Mouse (Mus musculus) kidney, adult 11 months (tissue): ENCODE data around the gene Sdk2.

Source experiments
- DNase-seq: peaks from one replicate; pipeline ENCODE4 v3.0.0; 2022

The Sdk2 gene

GRCm38 (mm10) chr11:114066951-114067762 lies at the start of gene Sdk2:
Gene Sdk2 (minus strand): TSS chr11:114067046.
- no peak for DNase-seq

GRCm38 (mm10) chr11:114115077-114115476 lies 48.2 kb upstream of the Sdk2 start:
- DNase-seq: no peak

DNA sequence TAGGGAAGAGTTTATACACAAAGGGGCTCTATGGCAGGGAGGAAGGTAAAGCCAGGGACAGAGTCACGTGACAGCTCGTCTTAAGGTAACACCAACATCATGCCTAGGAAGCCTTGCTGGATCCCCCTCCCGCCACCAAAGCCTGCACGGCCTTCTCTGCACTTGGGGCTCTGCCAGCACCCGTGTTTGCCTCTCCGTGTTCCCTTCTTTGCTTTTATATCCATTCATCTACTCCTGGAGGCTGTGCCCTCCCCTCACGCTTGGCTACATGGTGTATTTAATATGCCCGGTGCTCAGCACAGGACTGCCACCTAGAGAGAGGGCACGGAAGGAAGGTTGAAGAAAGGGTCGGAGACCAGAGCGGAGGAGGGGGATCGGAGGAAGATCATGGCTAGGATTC lies 47.8 kb upstream of the Sdk2 start:
- DNase-seq: no peak

DNA sequence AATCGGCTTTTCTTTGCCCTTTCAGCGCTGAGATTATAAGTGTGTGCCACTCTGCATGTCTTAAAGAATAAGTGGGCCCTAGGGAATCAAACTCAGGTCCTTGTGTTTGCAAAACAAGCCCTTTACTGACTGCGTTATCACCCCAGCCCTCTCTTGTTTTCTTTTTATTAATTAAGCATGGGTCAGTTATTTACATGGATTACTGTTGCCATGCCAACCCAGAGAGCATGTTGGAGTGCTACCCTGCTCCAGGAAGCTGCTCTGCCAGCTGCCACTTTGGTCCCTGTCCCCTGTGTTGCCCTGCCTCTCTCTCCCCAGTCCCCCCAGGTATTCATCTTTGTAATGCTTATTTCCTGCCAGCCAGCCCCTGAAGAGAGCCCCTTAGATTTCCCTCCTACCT lies 44.0 kb upstream of the Sdk2 start:
- DNase-seq: no peak

- DNase-seq: no peak
These were observed 26.8 kb upstream of the Sdk2 start for GRCm38 (mm10) chr11:114093636-114094035.

DNA sequence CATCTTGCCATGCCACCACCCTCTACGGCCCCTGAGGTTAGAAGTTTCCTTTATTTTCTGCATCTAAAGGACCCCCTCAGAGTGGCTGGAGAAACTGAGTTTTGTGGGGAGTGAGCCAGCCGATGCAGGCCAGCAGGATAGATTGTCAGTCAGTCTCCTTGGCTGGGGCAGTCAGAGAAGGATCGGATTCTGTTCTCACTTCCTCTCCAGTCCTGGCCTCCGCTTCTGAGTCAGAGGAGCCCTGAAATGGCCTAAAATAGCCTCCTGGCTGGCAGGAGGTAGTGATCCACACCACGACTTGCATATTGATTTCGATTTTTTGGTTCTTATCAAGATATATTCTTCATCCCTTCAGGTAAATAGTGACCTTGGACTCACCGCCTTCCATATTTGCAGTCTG lies 26.3 kb upstream of the Sdk2 start:
- no peak for DNase-seq

GRCm38 (mm10) chr11:114080606-114081005 lies 13.8 kb upstream of the Sdk2 start:
- DNase-seq: no peak

DNA sequence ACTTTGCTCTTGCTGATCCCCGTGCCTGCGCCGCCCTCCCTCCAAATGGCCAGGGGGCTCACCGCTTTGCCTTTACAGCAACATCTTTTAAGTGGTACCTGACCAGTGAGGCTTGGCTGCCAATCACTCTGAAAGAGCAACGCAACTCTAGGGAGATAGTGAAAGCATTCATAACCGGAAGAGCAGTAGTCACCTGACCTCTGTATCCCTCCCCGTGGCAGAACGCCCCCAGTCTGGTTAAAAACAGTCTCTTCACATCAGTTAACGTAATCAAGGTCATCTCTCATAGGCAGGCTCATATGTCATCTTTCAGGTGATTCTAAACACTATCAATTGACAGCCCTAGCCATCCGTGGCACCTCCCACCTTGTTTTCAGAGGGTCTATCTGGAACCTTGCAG lies 5.8 kb upstream of the Sdk2 start:
- no peak for DNase-seq

DNA sequence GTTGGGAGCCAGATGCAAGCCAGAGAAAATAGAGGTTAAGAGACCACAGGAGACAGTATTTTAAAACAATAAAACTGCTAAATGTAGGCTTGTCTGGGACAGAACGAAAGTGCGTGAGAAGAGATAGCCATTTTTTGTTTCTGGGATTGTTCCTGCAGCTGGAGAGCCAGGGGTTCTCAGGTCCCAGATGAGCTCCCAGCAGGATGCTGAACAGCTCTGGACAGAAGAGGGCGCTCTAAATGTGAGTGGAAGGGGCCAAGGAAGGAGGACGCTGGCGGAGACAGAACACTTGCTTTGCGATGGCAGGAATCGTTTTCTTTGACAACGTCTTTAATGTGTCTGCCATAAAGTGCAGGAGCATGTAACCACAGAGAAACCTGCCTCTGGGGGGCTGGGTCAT lies 5.2 kb upstream of the Sdk2 start:
- no peak for DNase-seq

- DNase-seq: no peak
These were observed 4.0 kb upstream of the Sdk2 start for GRCm38 (mm10) chr11:114070881-114071280.

DNA sequence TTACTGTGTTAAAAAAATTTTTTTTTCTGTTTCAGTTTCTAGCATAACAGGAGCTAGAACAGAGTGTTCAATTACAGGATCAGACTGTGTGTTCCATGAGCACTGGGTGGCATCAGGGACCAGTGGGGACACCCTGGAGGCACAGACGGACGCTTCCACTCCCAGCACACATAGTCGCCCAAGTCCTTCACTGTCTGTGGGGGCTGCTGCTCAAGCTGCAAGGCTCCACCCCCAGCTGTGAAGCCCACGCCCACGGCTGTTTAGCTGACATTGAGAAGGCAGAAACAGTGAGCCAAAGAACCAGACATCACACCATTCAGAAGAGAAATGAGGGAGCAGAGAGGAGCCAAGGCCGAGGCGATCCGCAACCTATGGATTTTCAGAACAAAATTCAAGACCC lies 3.3 kb upstream of the Sdk2 start:
- DNase-seq: no peak

DNA sequence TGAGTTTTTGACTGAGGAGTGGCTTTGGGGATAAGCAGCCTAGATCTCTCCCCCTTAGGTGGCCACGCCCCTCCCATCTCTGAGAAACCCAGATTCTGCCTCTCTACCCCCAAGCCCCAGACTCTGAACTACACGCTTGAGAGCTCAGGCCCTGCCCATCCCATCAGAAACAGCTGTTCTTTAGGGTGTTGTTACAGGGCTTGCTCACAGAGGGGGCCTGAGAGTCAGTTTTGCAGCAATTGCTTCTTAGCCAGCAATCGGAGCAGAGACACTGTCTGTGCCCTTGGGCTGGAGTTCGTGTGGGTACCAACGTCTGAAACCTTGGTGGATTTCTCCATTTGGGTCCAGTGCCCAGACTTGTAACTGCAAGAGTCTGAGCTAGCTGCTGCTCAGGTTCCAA lies 1.5 kb upstream of the Sdk2 start:
- DNase-seq: no peak

DNA sequence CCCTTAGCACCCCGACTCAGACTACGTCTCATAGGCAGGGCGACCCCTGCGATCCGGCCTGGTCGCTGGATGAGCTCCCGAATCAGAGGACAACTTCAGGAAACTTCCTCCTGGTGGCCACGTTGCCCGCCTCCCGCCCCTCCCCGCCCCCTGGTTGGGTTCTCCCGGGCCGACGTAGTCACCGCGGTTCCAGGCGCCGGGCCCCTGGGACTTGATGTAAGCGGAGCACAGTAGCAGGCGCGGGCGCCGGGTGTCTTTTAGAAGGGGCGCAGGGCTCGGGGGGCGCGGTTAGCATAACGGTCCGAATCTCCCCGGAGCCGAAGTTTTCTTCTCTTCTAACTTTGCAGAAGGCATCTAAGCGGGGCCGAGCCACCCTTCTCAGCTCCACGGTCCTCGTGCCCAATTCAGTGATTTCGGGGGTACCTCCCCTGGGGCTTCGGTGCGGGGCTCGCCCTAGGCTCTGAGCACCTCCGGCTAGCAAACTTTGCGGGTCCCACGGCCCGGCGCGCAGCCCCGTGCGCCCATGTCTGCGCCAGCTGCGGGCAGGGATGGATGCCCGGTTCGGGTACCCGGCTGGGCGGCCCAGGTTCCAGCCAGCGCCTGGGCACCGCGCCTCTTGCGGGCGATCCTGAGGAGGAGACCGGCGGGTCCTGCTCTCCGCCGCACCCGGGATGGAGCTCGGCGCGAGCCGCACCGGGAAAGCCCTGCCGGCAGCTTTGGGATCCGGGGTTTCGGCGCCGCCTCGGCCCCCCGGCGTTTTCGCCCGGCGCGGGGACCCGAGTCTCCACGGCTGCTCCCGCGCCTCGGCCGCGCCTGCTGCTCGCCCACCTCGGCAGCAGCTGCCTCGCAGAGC lies 522 bp downstream of the Sdk2 start:
- DNase-seq: no peak

GRCm38 (mm10) chr11:114065596-114065995 lies 1.2 kb downstream of the Sdk2 start:
- no peak for DNase-seq

DNA sequence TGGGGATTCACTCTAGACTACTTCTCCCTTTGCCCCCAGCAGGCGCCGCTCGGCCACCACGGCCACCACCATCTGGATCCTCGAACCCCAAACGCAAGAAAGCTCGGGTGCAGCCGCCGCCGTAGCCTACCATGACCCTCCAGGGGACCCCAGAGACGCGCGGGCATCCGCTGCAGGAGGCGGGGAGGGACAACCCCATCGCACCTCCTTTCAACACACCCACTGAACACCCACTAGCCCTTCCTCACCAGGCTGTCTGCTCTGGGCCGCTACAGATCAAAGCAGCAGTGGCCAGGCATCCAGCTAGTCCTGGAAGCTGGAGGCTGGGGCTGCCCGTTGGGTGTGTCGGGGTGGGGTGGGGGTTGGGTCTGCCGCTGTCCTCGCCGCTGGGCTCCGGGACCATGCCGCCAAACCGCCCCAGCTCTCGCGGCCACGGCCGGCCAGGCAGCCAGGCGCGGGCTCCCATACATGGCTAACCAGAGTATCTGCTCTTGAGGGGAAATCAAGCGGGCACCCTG lies 1.9 kb downstream of the Sdk2 start:
- no peak for DNase-seq

GRCm38 (mm10) chr11:114061946-114062345 lies 4.9 kb downstream of the Sdk2 start:
- DNase-seq: no peak

DNA sequence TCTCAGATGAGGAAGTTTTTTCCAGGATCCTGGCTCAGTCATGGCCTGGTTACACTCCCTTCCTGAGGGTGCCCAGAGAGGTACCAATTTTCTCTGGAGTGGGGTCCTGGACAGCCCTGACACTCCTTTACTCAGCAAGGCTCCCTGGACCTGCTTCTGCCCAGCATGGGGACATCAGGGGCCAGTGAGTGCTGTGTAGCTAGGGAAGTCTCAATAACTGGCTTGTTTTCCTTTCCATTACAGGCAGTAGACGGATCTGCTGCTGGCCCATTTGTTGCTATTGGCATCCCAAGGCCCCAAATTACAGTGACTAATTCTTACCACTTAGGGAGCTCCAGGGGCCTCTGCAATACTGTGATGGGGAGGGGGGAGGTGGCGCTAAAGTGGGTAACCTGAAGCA lies 5.6 kb downstream of the Sdk2 start:
- DNase-seq: no peak

GRCm38 (mm10) chr11:114056351-114056750 lies 10.5 kb downstream of the Sdk2 start:
- no peak for DNase-seq

GRCm38 (mm10) chr11:114054581-114055315 lies 12.1 kb downstream of the Sdk2 start:
- DNase-seq: no peak

GRCm38 (mm10) chr11:114051361-114051760 lies 15.5 kb downstream of the Sdk2 start:
- DNase-seq: no peak

DNA sequence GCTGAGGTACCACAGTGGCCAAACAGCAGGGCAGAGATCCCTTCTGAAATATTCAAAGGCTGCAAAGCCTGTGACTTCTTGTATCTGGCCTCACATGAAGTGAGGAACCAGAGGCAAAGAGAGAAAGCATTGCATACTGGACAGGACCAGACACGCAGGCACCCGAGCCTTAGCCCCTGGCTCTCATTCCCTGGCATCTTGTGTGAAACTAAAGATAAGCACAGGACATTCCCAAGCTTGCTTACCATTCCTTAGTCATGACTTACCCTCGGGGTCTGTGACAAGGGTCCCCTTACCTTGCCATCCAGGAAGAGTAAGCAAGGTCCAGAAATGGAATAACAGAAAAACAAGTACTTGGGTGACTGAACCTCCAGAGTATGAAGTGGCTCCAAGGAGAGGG lies 16.3 kb downstream of the Sdk2 start:
- DNase-seq: no peak

- no peak for DNase-seq
These were observed 18.9 kb downstream of the Sdk2 start for GRCm38 (mm10) chr11:114047887-114048331.

GRCm38 (mm10) chr11:114046927-114047326 lies 19.9 kb downstream of the Sdk2 start:
- DNase-seq: no peak
